Mouse (Mus musculus) embryo, embryonic 10.5 days (tissue): ENCODE data around the gene Hist1h2be.
A peak's percentile ranks its signal among the peaks of the same experiment; 100 is the strongest.
"Not testable (repeated sequence)": the region's sequence is repeated elsewhere in the genome, so short reads cannot be mapped to it uniquely, and the experiment has no call there.

ENCODE experiments used
- DNase-seq: peaks from one replicate; pipeline ENCODE4 v3.0.0-alpha.2; 2015; ENCODE audit warnings: low spot score

Hist1h2be gene

GRCm38 (mm10) chr13:23573034-23573897 lies 47.7 kb downstream of the Hist1h2be start:
- peak; percentile 50 for DNase-seq

DNA sequence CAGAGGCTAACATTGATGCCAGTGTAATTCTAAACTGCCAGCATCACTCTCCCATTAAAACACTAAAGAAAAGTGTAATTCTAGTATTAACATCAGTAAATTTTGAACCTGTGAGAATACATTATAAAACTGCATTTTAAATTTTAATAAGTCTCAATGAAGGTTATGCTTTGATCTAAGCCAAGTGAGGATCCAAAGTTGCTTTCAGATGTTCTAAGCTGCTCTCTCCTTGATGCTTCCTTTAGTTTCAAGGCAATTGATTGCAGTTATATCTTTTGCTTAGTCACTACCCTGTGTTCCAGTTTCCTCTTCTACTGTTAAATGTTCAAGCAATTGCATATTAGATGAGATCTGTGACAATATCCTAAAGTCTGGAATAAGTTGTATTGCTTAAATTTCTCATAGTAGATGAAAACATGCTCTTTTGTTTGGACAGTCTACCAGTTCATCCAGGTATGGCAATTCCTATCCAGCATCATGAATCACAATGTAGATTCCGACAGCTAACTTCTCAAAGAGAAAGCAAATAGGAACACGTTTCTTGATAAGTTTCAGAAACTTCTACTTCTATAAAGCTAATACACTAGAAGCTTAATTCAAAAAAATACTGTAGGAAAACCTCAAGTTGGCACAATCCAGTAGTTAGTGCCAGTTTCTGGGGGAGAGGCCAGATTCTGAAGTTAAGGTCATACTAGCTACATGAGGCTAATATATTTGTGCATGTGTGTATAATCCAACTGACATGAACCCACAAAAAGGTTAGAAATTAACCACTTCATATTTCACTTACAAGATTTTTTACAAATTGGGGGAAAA lies 48.5 kb downstream of the Hist1h2be start:
- DNase-seq: peak; percentile 72

DNA sequence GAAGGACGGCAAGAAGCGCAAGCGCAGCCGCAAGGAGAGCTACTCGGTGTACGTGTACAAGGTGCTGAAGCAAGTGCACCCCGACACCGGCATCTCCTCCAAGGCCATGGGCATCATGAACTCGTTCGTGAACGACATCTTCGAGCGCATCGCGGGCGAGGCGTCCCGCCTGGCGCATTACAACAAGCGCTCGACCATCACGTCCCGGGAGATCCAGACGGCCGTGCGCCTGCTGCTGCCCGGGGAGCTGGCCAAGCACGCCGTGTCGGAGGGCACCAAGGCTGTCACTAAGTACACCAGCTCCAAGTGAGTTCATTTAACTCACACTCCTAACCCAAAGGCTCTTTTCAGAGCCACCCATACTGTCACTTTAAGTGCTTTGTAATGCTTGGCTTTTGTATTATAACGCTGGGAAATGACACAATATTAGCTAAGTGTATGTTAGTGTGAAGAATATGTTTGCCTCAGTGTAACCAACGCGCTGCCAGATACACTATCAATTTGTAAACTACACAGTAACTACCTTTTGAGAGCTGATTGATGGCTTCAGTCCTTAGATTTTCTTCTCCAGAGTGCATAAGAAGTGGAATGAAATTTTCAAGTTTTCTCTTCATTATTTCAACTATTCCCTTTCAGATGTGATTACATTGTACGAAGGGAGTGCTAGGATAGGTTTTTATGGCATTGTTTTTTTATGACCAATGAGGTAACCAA lies 49.3 kb downstream of the Hist1h2be start:
- peak; percentile 82 for DNase-seq

GRCm38 (mm10) chr13:23571022-23571503 lies 49.9 kb downstream of the Hist1h2be start, which contains the start of the genes Hist1h2ae and Hist1h2bg:
Hist1h2ae (minus strand) TSS chr13:23571220.
Hist1h2bg (plus strand) TSS chr13:23571396.
- DNase-seq: peak; percentile 96

DNA sequence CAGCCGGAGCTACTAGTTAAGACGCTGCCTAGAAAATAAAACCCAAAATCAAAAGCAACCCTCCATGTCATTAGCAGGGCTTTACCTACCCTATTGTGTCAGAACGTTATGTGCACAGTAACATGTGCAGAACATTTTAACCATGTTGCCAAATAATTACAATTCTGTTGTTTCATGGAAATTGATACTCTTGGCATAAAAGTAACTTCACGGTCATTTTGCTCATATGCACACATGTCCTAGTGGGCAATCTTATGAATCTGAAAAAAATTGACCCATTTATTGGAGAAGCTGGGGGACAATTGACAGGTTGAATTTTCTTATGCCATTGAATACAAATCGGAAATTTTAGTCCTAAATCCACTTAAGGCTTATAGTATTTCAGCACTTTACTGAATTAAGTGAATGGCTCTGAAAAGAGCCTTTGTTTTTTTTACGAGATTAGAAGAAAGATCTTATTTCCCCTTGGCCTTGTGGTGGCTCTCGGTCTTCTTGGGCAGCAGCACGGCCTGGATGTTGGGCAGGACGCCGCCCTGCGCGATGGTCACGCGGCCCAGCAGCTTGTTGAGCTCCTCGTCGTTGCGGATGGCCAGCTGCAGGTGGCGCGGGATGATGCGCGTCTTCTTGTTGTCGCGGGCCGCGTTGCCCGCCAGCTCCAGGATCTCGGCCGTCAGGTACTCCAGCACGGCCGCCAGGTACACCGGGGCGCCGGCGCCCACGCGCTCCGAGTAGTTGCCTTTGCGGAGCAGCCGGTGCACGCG lies 50.5 kb downstream of the Hist1h2be start:
- peak; percentile 78 for DNase-seq

- DNase-seq: no peak
Observed at GRCm38 (mm10) chr13:23564482-23564881, 56.4 kb downstream of the Hist1h2be start.

DNA sequence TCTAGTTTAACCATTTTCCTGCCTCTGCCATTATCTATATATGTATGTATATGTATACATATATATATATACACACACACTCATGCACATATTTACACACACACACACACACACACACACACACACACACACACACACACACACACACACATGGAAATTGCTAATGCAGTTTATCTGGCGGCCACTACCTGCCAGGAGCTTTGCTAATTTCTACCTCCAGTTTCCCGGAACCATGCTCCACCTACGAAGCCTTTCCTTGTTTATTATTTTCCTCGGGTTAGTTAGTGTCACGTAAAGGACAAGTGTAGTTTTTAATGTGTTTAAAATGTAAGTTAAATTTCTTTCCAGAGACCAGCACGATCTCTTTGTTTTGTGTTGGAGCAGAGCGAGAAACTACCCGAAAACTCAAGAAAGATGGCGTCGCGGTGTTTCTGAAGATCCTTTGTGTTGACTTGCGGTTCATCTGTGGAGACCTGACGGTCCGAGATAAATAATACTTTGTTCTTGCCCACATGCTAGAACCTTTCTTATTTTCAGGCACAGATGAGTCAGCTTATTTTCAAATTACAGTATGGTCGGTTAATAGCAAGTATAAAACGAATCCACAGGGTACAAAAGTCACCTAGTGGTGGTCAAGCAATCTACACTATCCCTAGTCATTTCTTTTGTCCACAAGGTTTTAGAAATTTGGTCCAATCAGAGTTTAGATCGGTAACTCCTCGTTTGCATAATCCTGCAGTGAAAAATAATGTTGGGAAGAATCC lies 58.0 kb downstream of the Hist1h2be start:
- DNase-seq: peak; percentile 85

DNA sequence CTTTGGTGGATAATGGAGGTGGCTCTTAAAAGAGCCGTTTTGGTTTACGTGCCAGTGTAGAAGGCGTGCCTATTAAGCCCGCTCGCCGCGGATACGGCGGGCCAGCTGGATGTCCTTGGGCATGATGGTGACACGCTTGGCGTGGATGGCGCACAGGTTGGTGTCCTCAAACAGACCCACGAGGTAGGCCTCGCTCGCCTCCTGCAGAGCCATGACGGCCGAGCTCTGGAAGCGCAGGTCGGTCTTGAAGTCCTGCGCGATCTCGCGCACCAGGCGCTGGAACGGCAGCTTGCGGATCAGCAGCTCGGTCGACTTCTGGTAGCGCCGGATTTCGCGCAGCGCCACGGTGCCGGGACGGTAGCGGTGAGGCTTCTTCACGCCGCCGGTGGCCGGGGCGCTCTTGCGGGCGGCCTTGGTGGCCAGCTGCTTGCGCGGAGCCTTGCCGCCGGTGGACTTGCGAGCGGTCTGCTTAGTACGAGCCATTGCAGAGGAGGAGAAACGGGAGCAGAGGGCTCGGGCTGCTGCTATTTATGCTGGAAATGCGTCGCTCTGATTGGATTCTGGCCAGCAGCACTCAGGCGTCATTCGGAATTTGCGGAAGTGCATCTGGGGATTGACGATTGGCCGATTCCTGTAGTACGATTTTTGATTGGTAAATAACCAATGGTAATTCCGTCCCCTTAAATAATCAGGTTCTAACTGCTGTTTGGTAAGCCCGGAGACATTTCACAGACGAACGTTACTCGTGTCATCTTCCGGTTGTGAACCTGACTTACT lies 58.9 kb downstream of the Hist1h2be start, which contains the start of gene Hist1h3e:
Hist1h3e (minus strand) TSS at position 487 of the 777 bp plus-strand sequence.
- DNase-seq: peak; percentile 97

DNA sequence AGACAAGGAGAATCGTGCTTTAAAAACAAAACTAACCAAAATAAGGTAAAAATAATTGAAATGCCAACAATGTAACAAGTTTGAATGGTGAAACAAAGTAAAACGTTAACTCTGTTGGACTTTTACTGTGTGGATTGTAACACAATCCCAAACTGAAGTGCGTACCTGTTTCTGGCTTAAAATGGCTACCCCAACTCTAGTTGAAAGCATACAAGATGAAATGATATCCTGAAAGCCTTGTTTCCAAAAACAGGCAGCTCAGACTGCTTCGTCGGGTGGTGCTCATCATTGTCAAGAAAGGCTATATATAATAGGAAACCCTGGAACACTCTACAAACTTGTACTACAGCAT lies 59.4 kb downstream of the Hist1h2be start:
- DNase-seq: not testable (repeated sequence)

GRCm38 (mm10) chr13:23560699-23561098 lies 60.2 kb downstream of the Hist1h2be start:
- peak; percentile 50 for DNase-seq

DNA sequence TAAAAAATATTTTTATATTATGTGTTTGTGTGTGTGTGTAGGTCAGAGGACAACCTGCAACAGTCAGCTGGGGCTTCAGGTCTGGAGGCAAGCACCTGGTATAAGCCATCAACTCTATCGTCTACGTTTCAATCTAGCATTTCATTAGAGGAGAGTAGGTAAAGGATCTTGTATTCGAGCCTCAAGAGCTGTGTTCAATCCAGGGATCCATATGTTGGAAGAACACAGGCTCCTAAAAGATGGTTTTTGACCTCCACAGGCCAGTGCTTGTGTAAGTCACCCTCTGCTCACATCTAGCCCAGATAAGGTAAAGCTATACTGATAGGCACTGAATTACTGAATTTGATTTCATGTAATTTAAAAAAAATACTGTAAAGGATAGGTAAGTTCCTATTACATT lies 64.0 kb downstream of the Hist1h2be start:
- DNase-seq: no peak

- peak; percentile 96 for DNase-seq
Observed at GRCm38 (mm10) chr13:23555839-23556416, 65.0 kb downstream of the Hist1h2be start.

DNA sequence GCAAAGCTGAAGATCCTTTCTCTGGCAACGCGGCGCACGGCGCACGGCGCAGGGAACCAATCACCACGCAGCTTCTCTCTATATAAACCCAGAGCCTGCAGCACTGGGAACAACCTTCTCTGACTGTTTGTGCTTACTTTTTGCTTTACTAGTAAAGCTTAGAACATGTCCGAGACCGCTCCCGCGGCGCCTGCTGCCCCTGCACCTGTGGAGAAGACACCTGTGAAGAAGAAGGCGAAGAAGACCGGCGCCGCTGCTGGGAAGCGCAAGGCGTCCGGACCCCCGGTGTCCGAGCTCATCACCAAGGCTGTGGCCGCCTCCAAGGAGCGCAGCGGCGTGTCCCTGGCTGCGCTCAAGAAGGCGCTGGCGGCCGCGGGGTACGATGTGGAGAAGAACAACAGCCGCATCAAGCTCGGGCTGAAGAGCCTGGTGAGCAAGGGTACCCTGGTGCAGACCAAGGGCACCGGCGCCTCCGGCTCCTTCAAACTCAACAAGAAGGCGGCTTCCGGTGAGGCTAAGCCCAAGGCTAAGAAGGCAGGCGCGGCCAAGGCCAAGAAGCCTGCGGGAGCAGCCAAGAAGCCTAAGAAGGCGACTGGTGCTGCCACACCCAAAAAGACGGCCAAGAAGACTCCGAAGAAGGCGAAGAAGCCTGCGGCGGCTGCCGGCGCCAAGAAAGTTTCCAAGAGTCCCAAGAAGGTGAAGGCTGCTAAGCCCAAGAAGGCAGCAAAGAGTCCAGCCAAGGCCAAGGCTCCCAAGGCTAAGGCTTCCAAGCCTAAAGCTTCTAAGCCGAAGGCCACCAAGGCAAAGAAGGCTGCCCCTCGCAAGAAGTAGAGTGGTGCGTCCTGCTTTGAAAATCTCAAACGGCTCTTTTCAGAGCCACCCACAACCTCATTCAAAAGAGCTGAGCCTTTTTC lies 65.7 kb downstream of the Hist1h2be start:
- DNase-seq: peak; percentile 97

DNA sequence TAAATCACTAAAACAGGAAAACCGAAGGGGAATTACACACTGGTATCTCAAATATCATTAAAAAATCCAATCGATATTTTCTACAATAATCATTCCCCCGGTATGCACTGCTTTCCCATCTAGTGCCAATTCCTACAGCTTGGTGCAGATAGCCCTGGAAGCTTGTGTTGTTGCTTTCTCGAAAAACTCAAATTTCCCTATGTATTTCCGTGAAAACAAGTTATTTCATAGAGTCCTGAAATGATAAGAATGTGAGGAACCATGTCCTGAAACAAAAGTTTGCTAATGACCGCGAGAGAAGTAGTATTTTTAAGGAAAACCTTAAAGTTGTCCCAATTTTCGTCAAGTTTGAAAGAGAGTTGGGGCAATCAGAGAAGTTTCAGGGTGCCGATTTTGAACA lies 66.5 kb downstream of the Hist1h2be start:
- DNase-seq: peak; percentile 71

DNA sequence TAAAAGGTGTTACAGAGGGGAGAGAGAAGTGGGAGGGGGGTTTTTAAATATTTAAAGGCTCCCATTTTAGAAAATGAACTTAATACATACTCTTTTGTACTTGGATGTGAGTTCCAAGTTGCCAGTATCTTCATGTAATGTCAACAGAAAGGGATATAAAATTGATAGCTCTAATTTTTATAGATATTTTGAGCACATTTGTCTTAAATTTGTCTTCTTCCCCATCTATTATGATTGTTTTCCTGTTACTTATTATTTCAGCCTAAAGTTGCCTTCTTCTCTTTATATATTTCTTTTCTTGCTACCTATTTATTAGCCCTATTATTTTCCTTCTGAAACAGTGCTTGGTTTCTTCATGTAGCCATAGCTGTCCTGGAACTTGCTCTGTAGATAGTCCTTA lies 68.0 kb downstream of the Hist1h2be start, which contains the start of gene Hist1h1d:
Hist1h1d (plus strand) TSS at position 301 of the 400 bp plus-strand sequence.
- no peak for DNase-seq

DNA sequence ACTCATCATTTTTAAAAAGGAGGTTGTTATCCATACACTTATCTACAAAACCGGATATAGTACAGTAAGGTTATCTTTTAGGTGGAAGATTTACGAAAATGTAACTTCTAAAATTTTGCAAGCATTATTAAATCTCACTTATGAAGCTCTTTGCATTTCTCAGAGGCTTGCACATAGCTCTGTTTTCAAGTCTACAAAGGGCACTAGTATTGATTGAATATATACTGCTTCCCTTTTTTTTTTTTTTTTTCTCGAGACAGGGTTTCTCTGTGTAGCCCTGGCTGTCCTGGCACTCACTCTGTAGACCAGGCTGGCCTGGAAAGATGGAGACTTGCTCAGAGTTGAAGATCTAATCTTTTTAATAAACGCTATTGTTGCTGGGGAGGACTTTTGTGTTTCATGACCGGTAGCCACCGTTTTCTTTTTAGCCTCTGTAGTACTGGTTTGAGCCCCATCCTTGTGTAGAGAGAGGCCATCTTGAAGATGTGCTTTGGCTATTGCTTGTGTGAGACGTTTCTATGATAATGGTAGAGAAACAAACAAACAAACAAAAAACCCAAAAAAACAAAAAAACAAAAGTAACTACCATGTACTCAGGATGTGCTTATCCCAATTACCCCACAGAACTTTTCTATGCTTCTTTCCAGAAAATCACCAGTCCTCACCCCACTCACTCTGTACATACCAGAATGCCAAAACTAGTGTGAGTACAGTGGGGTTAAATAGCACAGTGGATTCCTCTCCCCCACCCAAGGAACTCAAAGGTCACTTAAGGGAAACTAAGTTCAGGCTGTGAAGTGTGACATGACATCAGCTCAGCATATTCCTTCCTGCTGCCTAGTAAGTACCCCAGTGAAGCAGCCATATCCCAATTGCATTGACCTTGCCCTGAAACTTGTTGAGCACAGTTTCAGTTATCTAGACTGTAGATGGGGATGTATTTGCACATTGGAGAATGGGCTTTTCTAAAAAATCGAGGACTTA lies 68.7 kb downstream of the Hist1h2be start:
- no peak for DNase-seq
